Mouse (Mus musculus) right cerebral cortex, adult 18-20 months (tissue): Measurements from ENCODE around the gene Bhmt.

Experiments
- DNase-seq: peaks from one replicate; pipeline ENCODE4 v3.0.0; 2022; ENCODE audit warnings: mixed read lengths

Bhmt gene

DNA sequence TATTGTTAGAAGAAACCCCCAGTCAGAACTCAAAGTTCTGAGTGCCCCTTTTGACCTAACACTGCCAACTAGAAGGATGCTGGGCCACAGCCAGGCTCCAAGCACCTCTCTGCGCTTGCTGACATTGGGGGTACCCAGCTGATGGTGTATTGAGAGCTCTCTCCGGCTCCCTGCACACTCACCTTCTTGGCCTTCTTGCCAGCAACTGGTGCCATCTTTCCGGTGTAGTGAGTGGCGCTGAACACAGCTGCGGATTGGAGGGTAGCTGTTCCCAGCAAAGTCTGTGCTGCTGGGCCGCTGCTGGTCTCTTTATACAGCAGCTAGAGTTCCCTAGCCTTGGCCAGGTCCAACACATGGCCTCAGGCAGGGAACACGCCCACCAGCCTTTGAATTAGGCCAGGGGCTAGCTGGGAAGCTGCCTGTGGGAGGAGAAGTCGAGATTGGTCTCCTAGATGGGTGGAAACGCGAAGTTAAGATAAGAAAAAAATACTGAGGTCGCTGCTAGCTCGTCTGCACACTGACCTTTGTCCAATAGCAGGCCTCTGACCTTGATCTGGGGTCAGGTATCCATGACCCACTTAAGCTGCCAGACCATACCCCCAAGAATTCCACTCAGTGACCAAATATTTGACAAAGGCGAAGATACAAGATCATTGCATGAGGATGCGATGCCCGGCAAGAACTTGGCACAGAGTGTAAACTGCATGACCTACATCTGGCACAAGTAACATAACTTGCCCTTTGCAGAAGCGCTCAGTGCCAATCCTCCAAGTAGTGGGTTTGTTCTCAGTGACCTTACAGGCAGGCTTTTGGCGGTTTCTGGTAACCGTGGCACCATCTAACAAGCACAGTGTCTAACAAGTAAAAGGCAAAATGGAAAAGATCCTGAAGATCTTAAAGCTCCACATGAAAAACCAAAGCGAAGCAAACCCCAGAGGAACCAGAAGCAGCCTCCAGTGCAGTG is at the start of gene Bhmt:
Gene Bhmt, minus strand, starts transcription at position 680 of the 964 bp plus-strand sequence.
- DNase-seq = no peak

DNA sequence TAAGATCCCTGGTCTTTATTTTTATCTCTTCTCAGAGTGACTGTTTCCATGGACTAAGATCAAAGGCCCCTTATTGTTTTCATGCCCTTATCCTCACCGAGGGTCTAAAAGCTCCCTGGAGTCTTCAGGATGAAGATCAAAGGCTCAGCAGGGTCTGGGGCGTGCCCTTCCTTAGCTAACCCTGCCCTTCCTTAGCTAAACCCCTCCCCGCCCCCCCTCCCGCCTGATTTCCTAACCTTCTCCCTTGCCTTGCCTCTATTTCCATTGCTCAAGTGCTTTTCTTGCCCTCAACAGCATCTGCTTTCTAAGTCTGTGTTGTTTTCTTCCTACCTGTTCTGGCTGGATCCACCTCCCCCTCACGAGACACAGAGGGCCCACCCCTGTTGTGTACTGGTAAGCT is 49.6 kb upstream of the Bhmt start:
- no peak for DNase-seq

DNA sequence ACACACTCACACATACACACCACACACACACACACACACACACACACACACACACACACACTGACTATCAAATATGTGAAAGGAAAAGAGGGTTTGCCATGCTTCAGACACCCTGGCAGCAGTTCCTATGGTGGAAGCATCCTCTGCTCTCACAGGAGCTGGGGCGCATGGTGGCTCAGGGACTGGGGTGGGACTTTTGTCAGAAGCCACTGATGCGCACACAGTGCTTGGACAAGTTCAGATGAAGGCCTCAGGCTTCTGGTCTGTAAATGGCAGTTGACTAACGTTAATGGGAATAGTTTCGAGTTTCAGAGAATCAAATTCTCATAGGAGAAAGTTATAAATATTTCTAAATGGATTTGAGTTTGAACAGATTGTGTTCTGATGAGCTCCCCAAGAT is 47.5 kb upstream of the Bhmt start:
- no peak for DNase-seq

- DNase-seq = no peak
Observed at GRCm38 (mm10) chr13:93683336-93683735, 45.6 kb upstream of the Bhmt start.

- peak; percentile 54 for DNase-seq
Observed at GRCm38 (mm10) chr13:93676864-93677263, 39.1 kb upstream of the Bhmt start.

GRCm38 (mm10) chr13:93674131-93674561 is 36.4 kb upstream of the Bhmt start, which contains the start of the genes Bhmt2 and Dmgdh:
TSS of gene Bhmt2 (minus strand) at chr13:93674302.
TSS of gene Dmgdh (plus strand) at chr13:93674433.
- no peak for DNase-seq

DNA sequence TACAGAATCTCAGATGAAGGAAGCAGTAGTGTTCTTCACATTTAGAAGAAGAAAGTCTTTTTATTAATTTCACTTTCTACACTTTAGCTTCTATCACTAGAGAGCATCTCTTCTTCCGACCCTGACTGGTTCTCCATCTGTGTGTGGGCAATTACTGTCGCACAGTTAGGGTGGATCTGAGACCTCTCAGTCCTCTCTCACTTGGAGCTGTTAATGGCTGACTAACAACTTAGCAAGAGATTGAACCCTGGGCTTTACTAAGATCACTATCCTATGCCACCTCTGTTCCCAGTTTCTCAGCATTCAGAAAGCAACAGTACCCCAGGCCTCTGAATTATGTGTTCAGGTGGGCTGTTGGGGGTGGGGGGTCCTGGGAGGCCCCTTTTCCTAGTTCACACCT is 35.5 kb upstream of the Bhmt start:
- DNase-seq = no peak

DNA sequence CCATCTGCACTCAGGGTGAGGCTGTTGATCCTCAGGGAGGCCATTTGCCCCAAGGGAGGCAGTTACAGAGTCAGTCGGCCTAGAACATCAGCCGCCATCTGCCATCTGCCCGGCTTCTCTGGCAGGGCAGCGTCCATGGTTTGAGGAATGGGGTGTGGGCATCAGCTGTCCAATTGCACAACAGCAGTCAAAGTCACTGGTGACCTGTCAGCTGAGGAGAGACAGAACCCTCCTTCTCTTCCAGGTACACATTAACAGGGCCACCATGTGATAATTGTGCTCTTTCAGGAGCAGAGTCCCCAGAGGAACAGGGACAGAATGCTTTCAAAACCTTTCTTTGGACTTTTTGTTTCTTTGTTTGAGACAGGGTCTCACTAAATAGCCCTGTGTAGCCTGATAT is 34.6 kb upstream of the Bhmt start:
- no peak for DNase-seq

DNA sequence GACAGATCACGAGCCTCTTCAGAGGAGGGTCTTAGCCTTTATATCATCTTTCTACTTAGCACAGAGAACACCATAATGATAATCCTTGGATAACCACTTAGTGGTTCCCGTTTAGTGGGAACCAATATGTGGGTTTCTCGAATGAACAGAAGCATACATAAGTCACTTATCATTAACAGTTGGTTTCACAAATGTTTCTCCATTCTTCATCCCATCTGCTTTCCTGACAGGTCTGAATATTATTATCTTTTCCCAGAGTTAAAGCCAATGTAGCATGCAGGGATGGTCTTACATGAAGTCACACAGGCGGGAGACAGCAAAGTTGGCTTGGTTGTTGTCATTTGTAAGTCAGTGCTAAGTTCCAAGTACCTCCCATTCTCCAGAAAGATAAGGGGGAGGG is 29.8 kb upstream of the Bhmt start:
- DNase-seq = no peak

DNA sequence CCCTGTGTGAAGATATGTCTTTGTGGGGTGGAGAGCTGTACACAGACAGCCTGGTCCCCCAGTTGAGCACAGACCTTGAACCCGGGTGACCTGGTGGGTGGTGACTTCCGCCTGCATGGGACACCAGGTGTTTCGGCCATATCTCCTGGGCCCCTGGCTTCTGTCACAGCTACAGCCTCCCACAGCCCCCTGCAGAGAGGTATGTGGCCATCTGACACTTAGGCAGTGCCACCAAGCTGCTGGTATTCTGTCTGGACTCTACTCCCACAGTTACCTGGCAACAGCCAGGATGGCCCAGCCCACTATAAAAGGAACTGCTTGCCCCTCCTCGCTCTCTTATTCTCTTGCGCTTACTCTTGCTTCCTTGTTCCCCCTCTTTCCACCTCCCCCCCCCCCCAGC is 20.2 kb upstream of the Bhmt start:
- no peak for DNase-seq

GRCm38 (mm10) chr13:93653382-93653781 is 15.6 kb upstream of the Bhmt start:
- DNase-seq = no peak

- DNase-seq = no peak
Observed at GRCm38 (mm10) chr13:93648387-93649130, 10.8 kb upstream of the Bhmt start.

- no peak for DNase-seq
Observed at GRCm38 (mm10) chr13:93639636-93640035, 1.9 kb upstream of the Bhmt start.

DNA sequence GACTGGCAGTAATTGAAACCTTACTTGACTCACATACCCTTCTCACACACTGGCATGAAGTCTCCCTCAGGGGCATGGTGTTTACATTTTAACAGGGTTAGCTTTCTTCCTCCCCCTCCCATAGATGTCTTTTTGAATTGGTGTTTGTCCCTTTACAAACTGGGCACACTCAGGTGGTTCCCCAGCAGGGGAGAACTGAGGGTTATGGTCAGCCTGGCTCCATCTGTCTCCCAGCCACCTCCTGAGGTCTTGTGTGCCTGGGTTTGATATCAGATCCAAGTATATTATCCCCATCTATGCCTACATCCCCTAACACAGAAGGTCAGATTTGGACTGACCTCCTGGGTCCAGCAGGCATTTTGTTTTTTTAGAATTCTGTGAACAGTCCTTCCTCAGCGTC is 1.2 kb downstream of the Bhmt start:
- DNase-seq = no peak

- DNase-seq = no peak
Observed at GRCm38 (mm10) chr13:93632927-93633326, 4.8 kb downstream of the Bhmt start.

DNA sequence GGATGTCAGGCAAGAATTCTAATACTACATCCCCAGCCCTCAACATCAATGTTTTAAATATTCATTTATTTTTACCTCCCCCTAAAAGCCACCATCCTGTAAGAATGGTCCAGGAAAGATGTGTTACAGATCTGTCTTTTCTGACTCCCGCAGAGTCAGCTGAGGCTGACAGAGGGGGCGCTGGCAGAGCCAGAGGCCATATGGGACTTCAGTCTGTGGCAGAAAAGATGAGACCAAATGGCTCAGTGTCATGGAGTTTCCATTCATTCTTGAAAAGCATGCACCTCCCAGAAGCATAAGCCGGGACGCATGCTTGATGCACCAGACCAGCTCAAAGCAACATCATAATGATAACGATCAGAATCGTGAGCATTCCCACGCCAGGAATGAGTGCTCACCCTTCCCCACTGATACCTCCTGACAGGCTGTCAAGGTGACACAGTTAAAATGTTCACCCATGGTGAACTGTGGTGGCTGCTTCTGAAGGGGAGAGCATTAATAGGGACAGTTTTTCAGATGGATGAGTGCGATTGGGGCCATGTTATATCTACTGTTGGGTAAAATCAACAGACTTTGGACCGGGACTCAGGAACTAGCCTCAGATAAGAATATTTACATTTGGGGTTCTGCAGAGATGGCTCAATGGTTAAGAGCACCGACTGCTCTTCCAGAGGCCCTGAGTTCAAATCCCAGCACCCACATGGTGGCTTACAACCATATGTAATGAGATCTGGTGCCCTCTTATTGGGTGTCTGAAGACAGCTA is 6.6 kb downstream of the Bhmt start:
- DNase-seq = no peak

- no peak for DNase-seq
Observed at GRCm38 (mm10) chr13:93628861-93629260, 8.9 kb downstream of the Bhmt start.

- DNase-seq = no peak
Observed at GRCm38 (mm10) chr13:93614361-93614948, 23.3 kb downstream of the Bhmt start.

DNA sequence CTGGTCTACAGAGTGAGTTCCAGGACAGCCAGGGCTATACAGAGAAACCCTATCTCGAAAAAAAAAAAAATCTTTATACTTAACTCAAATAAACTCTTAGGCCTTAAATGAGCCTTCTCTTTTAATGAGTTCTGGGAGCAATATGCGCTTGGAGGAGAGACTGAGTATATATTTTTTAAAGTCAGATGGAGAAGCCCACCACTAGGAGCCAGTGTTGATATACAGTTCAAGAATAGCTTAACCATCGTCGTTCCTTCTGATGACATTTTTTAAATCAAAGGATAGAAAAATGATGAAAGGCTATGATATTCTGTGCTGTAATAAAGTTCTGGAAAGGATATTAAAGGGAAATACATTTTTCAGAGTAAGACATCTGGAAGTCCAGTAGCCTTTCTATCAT is 24.0 kb downstream of the Bhmt start:
- no peak for DNase-seq

- DNase-seq = peak; percentile 78
Observed at GRCm38 (mm10) chr13:93612660-93613607, 24.8 kb downstream of the Bhmt start.

- DNase-seq = peak; percentile 25
Observed at GRCm38 (mm10) chr13:93608476-93608875, 29.3 kb downstream of the Bhmt start.
